Mouse (Mus musculus) embryonic stem cell, embryonic (primary cell): ENCODE results near the gene Fto.

Experiments used
- CTCF ChIA-PET, 4 experiments: fragments of 300-600 bp in 2 of 4; fragments of 350-600 bp in 2 of 4; sonication (Branson Sonifier 250); formaldehyde crosslinking; loops; one replicate each; lab custom pipeline; 2022; ENCODE audit warnings: inconsistent platforms in 2 of 4; lab: Charles Lee
- POLR2A ChIA-PET, 4 experiments: fragments of 300-600 bp in 2 of 4; fragments of 350-600 bp in 2 of 4; sonication (Branson Sonifier 250); formaldehyde crosslinking; loops; one replicate each; lab custom pipeline; 2022; ENCODE audit warnings: antibody characterized with exemption in 4 of 4, inconsistent platforms in 1 of 4; lab: Charles Lee

Gene Fto

GRCm38 (mm10) chr8:91638256-91638655, 324.9 kb downstream of the Fto start:
- POLR2A ChIA-PET = interaction anchor here in 1 of 4 experiments (0.5 kb wide), 1 partner anchor 104 kb away, joined by 4 read pairs; no protein-coding TSS in a partner anchor
- CTCF ChIA-PET = no interaction called here

GRCm38 (mm10) chr8:91640471-91640870, 327.1 kb downstream of the Fto start:
- POLR2A ChIA-PET = interaction anchor here in 1 of 4 experiments (1.4 kb wide), 1 partner anchor 10 kb away, joined by 3 read pairs; no protein-coding TSS in a partner anchor
- CTCF ChIA-PET = no interaction called here

DNA sequence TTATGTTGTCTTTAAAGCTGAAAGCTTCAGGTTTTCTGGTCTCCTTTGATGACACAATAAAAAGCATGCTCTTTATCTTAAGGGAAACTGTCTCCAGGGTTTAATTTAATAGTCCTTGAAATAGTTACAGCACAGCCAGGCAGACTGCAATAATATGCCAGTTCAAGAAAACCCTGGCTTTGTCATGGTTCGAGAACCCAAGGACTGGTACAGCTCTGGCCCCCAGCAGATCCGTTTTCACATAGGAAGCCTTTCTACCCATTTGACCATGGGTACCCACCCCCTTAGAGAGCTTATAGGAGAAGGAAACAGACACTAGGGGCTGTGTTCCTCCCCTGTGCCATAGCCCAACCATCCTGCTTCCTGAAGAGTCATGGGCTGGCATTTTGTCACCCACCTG, 332.2 kb downstream of the Fto start:
- ChIA-PET POLR2A (interaction anchor here in 1 of 4 experiments (0.6 to 1.4 kb wide), 2 partner anchors 9 to 24 kb away, joined by 3 to 6 read pairs; no protein-coding TSS in a partner anchor), CTCF (no interaction called here)

DNA sequence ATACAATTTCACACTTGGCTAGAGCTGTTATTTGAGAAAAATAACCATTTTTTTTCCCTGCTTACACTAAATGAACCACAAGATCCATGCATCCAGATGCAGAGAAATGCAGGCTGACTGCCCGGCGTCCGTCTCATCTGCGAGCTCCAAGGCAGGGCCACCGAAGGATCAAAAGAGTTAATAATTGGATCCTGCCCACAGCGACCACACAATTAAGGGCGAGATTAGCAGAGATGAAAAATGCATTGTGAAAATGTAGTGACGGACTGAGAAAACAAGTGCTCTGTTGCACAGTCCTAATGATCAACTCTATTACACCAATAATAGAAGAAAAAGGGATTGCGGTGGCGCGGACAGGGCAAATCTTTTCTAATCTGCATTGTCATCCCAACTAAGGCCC, 334.6 kb downstream of the Fto start:
- ChIA-PET CTCF (interaction anchor here in 1 of 4 experiments (1.0 kb wide), 1 partner anchor 116 kb away, joined by 4 read pairs; no protein-coding TSS in a partner anchor), POLR2A (interaction anchor here in 1 of 4 experiments (0.6 kb wide), 1 partner anchor 282 kb away, joined by 3 read pairs; no protein-coding TSS in a partner anchor)

DNA sequence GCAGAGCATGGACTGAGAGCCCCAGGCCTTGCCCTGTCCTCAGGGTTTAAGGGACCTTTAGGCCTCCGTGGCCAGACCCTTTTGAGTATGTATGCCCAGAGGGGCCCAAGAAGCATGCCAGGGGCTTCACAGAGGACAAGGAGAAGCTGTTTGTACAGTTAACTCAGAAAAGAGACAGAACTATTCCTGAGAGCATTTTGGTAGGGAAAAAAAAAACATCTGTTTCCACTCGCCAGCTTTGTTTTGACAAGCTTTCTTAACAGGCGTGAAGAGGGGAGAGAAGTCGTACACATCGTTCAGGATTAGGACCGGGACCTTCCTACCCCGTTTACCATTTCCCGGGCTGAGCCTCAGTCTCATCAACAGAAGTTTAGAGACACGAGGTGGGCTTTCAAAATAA, 335.5 kb downstream of the Fto start:
- ChIA-PET POLR2A (interaction anchor here in 1 of 4 experiments (1.1 kb wide), 1 partner anchor 8 kb away, joined by 3 read pairs; no protein-coding TSS in a partner anchor), CTCF (no interaction called here)

DNA sequence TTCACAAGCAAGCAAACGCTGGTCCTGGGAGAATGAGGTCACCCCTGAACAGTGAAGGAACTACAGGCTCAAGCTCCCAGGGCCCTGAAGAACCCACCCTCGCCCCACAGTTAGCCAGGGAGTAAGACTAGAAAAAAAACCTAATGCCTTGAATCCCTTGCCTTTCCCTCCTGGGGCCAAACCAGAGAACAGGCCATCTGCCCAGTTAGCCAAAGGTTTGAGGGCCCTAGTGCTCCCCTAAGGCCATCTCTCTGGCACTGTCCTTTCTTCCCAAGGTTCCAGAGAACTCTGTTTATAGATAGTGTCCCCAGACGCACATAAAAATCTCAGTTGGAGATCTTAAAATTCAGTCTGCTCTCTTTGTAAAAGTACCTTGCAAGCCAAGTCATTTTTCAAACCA, 340.2 kb downstream of the Fto start:
- ChIA-PET POLR2A (interaction anchor here in 1 of 4 experiments (0.9 kb wide), 1 partner anchor 46 kb away, joined by 3 read pairs; no protein-coding TSS in a partner anchor), CTCF (no interaction called here)

GRCm38 (mm10) chr8:91657381-91657780, 344.1 kb downstream of the Fto start:
- ChIA-PET POLR2A (interaction anchor here in 1 of 4 experiments (0.5 to 1.4 kb wide), 4 partner anchors 9 to 42 kb away, joined by 3 read pairs; no protein-coding TSS in a partner anchor), CTCF (no interaction called here)

GRCm38 (mm10) chr8:91660879-91661278, 347.6 kb downstream of the Fto start:
- CTCF ChIA-PET = no interaction called here

GRCm38 (mm10) chr8:91669461-91670071, 356.2 kb downstream of the Fto start:
- CTCF ChIA-PET = no interaction called here
- POLR2A ChIA-PET = interaction anchor here in 1 of 4 experiments (0.6 to 0.7 kb wide), 2 partner anchors 24 to 135 kb away, joined by 3 to 6 read pairs; no protein-coding TSS in a partner anchor

More at GRCm38 (mm10) chr8:91660879-91661278, 347.6 kb downstream of the Fto start:
- POLR2A ChIA-PET = no interaction called here

- POLR2A ChIA-PET = no interaction called here
- CTCF ChIA-PET = no interaction called here
Observed at GRCm38 (mm10) chr8:91676928-91677327, 363.6 kb downstream of the Fto start.

- ChIA-PET CTCF (no interaction called here), POLR2A (interaction anchor here in 1 of 4 experiments (0.9 kb wide), 1 partner anchor 12 kb away, joined by 3 read pairs; no protein-coding TSS in a partner anchor)
Observed at GRCm38 (mm10) chr8:91679451-91679850, 366.1 kb downstream of the Fto start.

DNA sequence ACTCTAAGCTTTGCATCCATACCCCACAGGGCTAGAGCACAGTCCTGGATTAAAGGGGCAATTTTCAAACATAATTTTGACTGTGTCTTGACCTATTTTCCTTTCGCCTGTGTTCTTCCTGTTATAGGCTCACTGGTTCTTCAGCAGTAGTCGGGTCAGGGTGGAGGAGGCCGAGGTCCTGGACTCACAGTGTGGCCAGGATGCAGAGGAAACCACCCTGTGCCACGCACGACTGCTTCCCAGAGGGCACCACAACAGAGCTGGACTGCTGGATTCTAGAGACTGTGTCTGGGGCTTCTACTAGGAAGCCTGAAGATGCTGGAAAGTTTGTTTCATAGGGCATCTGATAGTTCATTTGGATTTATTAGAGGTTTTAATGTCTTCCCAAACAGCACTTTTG, 366.8 kb downstream of the Fto start:
- CTCF ChIA-PET = no interaction called here
- POLR2A ChIA-PET = no interaction called here

DNA sequence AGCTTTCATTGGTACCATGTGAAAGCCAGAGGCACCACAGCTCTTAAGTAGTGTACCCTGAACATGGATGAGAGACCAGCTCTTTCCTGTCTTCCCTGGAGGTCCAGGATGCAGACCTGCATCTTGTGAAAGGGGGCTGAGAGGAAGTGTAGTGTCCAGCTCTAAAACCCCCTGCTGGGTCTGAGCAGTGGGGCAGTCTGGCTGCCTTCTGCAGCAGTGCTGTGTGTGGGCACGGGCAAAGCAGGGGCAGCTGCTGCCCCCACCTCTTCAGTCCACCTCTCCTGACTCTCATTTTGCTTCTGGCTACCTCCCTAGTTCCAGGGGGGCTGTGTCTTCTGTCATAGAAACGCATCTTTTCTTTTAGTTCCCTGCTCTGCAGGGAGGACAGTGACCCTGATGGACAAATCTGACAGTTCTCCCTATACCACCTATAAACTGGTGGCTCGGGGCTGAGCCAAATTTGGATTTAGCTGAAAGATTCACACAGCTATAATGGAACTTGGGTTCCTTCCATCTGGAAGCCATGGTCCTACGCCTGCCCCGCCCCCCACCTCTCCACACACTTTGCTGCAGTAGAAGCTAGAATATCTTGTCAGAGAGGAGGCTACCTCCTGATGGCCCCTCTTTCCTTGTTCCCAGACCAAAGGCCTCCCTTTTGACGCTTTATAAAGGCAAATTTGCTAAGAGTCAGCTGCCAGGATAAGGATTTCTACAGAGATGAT, 371.4 kb downstream of the Fto start:
- ChIA-PET CTCF (no interaction called here), POLR2A (interaction anchor here in 1 of 4 experiments (1.4 kb wide), 1 partner anchor 14 kb away, joined by 3 read pairs; no protein-coding TSS in a partner anchor)

DNA sequence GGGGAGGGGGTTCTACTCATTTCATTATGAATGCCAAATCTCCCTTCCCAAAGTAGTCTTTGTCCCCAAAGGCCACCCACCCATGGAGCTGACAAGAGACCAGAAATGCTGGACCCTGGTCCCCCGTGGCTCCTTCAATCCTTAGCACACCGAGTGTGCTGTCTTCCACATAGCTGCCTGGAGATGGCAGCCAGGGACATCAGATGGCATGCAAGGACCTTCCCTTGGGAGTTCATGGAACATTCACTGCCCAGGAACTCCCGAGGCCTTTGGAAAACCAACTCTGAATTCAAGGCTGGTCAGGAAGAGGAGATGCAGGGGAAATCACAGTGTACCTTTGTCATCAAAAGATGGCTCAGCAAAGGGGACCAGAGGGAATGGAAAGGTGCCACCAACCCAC, 372.1 kb downstream of the Fto start:
- ChIA-PET POLR2A (interaction anchor here in 1 of 4 experiments (1.4 kb wide), 1 partner anchor 13 kb away, joined by 3 read pairs; no protein-coding TSS in a partner anchor), CTCF (no interaction called here)

- ChIA-PET CTCF (no interaction called here), POLR2A (interaction anchor here in 1 of 4 experiments (1.2 kb wide), 1 partner anchor 13 kb away, joined by 3 read pairs; no protein-coding TSS in a partner anchor)
Observed at GRCm38 (mm10) chr8:91692056-91692721, 378.9 kb downstream of the Fto start.

DNA sequence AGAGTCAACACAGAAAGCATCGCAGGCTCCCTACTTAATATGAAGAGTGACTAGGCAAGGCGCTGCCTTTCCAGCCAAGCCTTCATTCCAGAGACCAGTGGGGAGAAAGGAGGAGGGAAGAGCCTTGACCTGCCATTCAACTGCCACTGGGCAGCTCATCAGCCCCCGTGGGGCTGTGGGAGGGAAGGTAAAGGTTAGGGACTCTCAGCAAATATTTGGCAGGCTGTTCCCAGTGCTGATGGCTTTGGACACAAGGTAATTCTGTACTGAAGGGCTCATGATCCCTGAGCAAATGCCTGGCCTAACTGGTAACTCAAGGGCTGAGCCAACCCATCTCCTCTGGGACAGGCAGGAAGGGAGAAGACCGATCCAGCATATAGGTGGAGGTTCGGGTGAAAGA, 393.2 kb downstream of the Fto start:
- CTCF ChIA-PET = interaction anchor here in 1 of 4 experiments (0.6 kb wide), 1 partner anchor 1664 kb away, joined by 4 read pairs; no protein-coding TSS in a partner anchor

DNA sequence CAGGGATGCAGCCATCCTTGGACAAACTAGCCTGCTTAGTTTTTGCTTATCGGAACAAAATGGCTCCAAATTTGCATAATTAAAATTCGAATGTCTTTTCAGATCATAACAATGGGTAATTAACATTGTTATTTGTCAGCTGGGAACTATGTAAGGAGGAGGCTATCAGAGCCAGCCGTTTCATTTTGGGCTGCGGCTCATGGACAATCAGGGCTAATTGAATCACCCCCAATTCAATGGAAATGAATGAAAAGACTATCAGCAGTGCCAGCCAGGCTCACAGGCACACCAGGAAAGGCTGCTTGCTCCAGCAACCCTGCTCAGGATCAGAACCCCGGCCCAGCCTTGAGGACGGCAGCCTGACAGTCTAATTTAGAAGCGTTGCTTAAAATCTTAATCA, 395.3 kb downstream of the Fto start:
- ChIA-PET POLR2A (interaction anchor here in 2 of 4 experiments (0.7 to 1.3 kb wide), 2 partner anchors 9 to 82 kb away, joined by 3 to 4 read pairs; no protein-coding TSS in a partner anchor), CTCF (no interaction called here)

More for the DNA sequence above, 393.2 kb downstream of the Fto start:
- POLR2A ChIA-PET = no interaction called here

GRCm38 (mm10) chr8:91709768-91710167, 396.4 kb downstream of the Fto start:
- CTCF ChIA-PET = no interaction called here
- POLR2A ChIA-PET = no interaction called here

- CTCF ChIA-PET = interaction anchor here in 1 of 4 experiments (0.6 to 1.1 kb wide), 2 partner anchors 180 to 192 kb away, joined by 3 to 10 read pairs; no protein-coding TSS in a partner anchor
- POLR2A ChIA-PET = interaction anchor here in 1 of 4 experiments (0.6 kb wide), 1 partner anchor 91 kb away, joined by 3 read pairs; the partner anchor contains the start of gene Irx3
Observed at GRCm38 (mm10) chr8:91711202-91711601, 397.9 kb downstream of the Fto start.
